8 mouse cellular contexts compared by ENCODE assay signal in the genomic region with DNA sequence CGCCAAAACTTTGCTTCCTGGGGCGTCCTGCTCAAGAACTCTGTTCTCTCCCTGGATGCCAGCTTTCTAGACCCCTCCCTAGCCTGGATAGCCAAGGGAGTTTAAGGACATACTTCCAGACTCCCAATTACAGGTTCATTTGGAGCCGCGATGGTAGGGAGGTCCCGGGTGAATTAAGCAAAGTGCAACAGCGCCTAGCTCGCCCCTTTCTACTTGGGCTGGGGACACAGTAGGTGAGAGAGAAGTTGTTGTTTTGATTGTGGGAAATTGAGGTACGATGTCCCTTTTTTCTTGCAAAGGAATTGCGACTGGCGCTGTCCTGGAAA. TPM values are rescaled to one million over a fixed set of nuclear protein-coding genes. Genes with fewer than 3 reads are reported as not detected.
DNase-seq lines count a peak whose midpoint lies in the region; ATAC-seq and TF ChIP-seq lines count a peak whose summit lies in the region.

No protein-coding gene starts in this region.

- H3K9ac ChIP-seq in heart, embryonic 14.5 days (ENCODE audit: low read length): peak overlapping the region; percentile 73
- no peak overlapping the region for H3K9ac ChIP-seq in liver, embryonic 14.5 days (replicated peaks)

- H3K4me1 ChIP-seq in E14TG2a.4 (replicated peaks; ENCODE audit: low read depth, low read length): peaks cover 12% of the 10 kb centered on the region
- H3K4me1 ChIP-seq in heart, embryonic 14.5 days (ENCODE audit: control insufficient read depth in 2 of 2, insufficient read depth in 2 of 2, low read length in 2 of 2): 0 out of 4 replicates have a peak, but pooled peaks cover 0 to 6% of the 10 kb centered on the region in 2 experiments
- no peaks in the 10 kb centered on the region for H3K4me1 ChIP-seq in liver, embryonic 14.5 days (replicated peaks; ENCODE audit: control insufficient read depth in 2 of 2, insufficient read depth in 2 of 2, low read length in 1 of 2)

- H3K27ac ChIP-seq in heart, embryonic 14.5 days (replicated peaks in 1 of 2; ENCODE audit: control insufficient read depth in 1 of 2, insufficient read depth in 1 of 2, low read depth in 2 of 2, low read length in 2 of 2): peak overlapping the region; percentile 10 to 53; a peak in 3 of 4 replicates
- H3K27ac ChIP-seq in liver, embryonic 14.5 days: no peak overlapping the region

- H3K4me2 ChIP-seq in heart, embryonic 14.5 days (ENCODE audit: low read length): peak overlapping the region; percentile 78
- peak overlapping the region; percentile 52 for H3K4me2 ChIP-seq in liver, embryonic 14.5 days (ENCODE audit: low read depth)

- ATAC-seq in heart, embryonic 14.5 days (ENCODE audit: insufficient number of reproducible peaks, insufficient read depth, low FRiP score, low read depth): no peak
- no peak for ATAC-seq in liver, embryonic 14.5 days (ENCODE audit: insufficient read depth)

- no peaks in the 10 kb centered on the region for H3K9me3 ChIP-seq in E14TG2a.4 (ENCODE audit: low read length)
- H3K9me3 ChIP-seq in heart, embryonic 14.5 days (ENCODE audit: control insufficient read depth, low read length): no peaks in the 10 kb centered on the region
- H3K9me3 ChIP-seq in liver, embryonic 14.5 days (ENCODE audit: control insufficient read depth, low read length): no peaks in the 10 kb centered on the region

- peak; percentile 13 for DNase-seq in embryo, embryonic 10 days (ENCODE audit: low spot score)
- no peak for DNase-seq in embryo, embryonic 11 days
- DNase-seq in liver, embryonic 14.5 days (ENCODE audit: low read depth in 3 of 3, low spot score in 3 of 3): no peak
- DNase-seq in layer of hippocampus, postnatal 10 days (ENCODE audit: low spot score in 2 of 2): no peak
- no peak for DNase-seq in spleen, postnatal 4 days (ENCODE audit: low spot score in 2 of 2)
- DNase-seq in gastrocnemius, adult 18-20 months (ENCODE audit: low spot score): no peak

- H3K36me3 ChIP-seq in E14TG2a.4 (ENCODE audit: insufficient read depth, low read length): no peaks in the 10 kb centered on the region
- no peaks in the 10 kb centered on the region for H3K36me3 ChIP-seq in heart, embryonic 14.5 days (ENCODE audit: control insufficient read depth, insufficient read depth, low read length)
- H3K36me3 ChIP-seq in liver, embryonic 14.5 days (replicated peaks; ENCODE audit: control insufficient read depth, insufficient read depth, low read depth): no peaks in the 10 kb centered on the region

- WGBS in heart, embryonic 14.5 days: 2% methylated on average over 10 of the region's 10 CpGs
- 3% methylated on average over 10 of the region's 10 CpGs for WGBS in liver, embryonic 14.5 days (ENCODE audit: insufficient replicate concordance)

- H3K27me3 ChIP-seq in E14TG2a.4 (ENCODE audit: insufficient read depth, low read length): peaks cover 44% of the 10 kb centered on the region
- H3K27me3 ChIP-seq in heart, embryonic 14.5 days (ENCODE audit: control insufficient read depth, insufficient read depth, low read length): no peaks in the 10 kb centered on the region
- H3K27me3 ChIP-seq in liver, embryonic 14.5 days (ENCODE audit: control insufficient read depth, insufficient read depth, low read length): peaks cover 8% of the 10 kb centered on the region; the same call in 1 of the 2 replicates

- TF ChIP-seq EP300 in liver, embryonic 14.5 days (IDR thresholded peaks at IDR 0.05; ENCODE audit: low read depth): no peak

- no peak for TF ChIP-seq CTCF in E14TG2a.4 (conservative IDR thresholded peaks at IDR 0.05; ENCODE audit: low read length)
- no peak for TF ChIP-seq CTCF in liver, embryonic 14.5 days (IDR thresholded peaks at IDR 0.05; ENCODE audit: low read depth)

- peak overlapping the region; percentile 78 for H3K4me3 ChIP-seq in E14TG2a.4 (replicated peaks; ENCODE audit: low read length)
- H3K4me3 ChIP-seq in heart, embryonic 14.5 days (ENCODE audit: control insufficient read depth in 1 of 2, insufficient read depth in 1 of 2, low read depth in 1 of 2, low read length in 2 of 2): peak overlapping the region; percentile 56 to 76
- peak overlapping the region; percentile 28 to 48; a peak in 3 of 4 replicates for H3K4me3 ChIP-seq in liver, embryonic 14.5 days (ENCODE audit: insufficient read depth in 1 of 2, low read depth in 2 of 2, low read length in 2 of 2)

RNA-seq across cellular contexts. Expression of a gene that starts 0.7 kb away (rescaled TPM):
- 14.2 and 16.8 TPM in 2 replicates for polyA plus RNA-seq in heart, embryonic 14.5 days (2014; fragmentation: Nextera tagmentation; extraction: Ambion mirVana)
- polyA plus RNA-seq in liver, embryonic 14.5 days (2012; rRNA removed): 0.32 and 0.38 TPM in 2 replicates
- polyA plus RNA-seq in liver, embryonic 14.5 days (2014; fragmentation: Nextera tagmentation; extraction: Ambion mirVana): 0.65 and 0.99 TPM in 2 replicates
- 1 to 10 TPM; 5.0 to 5.1 TPM for total RNA-seq in layer of hippocampus, postnatal 10 days (2021)
- total RNA-seq in gastrocnemius, adult 18-20 months (2021): 1 to 10 TPM in 1 of 2 experiments, under 1 TPM in 1; 0.68 to 1.0 TPM
